26 mouse cellular contexts compared by ENCODE assay signal in genomic region chr1:194320320-194321036, GRCm38 (mm10).
DNase-seq lines count a peak whose midpoint lies in the region; ATAC-seq lines count a peak whose summit lies in the region.
"Had no signal": no experiment of that assay in that cellular context is flagged by ENCODE, and none has a peak within 500 bp of the region (broad histone marks: within the 10 kb centered on the region; RNA-seq: fewer than 3 reads in every experiment).

No protein-coding gene starts in this region.

- no peaks in the 10 kb centered on the region for H3K9me3 ChIP-seq in forebrain, embryonic 14.5 days (replicated peaks; ENCODE audit: control insufficient read depth, low read length)
- no peaks in the 10 kb centered on the region for H3K9me3 ChIP-seq in forebrain, embryonic 15.5 days
- no peaks in the 10 kb centered on the region for H3K9me3 ChIP-seq in hindbrain, embryonic 12.5 days (replicated peaks)
- no peaks in the 10 kb centered on the region for H3K9me3 ChIP-seq in hindbrain, embryonic 14.5 days (ENCODE audit: control insufficient read depth, low read length)
- no peaks in the 10 kb centered on the region for H3K9me3 ChIP-seq in midbrain, embryonic 13.5 days
- no peaks in the 10 kb centered on the region; the same call in 1 of the 2 replicates for H3K9me3 ChIP-seq in midbrain, embryonic 10.5 days (replicated peaks)
- H3K9me3 ChIP-seq: embryonic facial prominence, embryonic 12.5 days; embryonic facial prominence, embryonic 15.5 days; heart, embryonic 12.5 days; heart, embryonic 15.5 days; hindbrain, embryonic 10.5 days had no signal

- H3K4me1 ChIP-seq in forebrain, embryonic 14.5 days (ENCODE audit: control insufficient read depth, insufficient read depth, low read length): no peaks in the 10 kb centered on the region
- H3K4me1 ChIP-seq in forebrain, embryonic 15.5 days: no peaks in the 10 kb centered on the region; the same call in 1 of the 2 replicates
- 0 out of 2 replicates have a peak, but pooled peaks cover 3% of the 10 kb centered on the region for H3K4me1 ChIP-seq in hindbrain, embryonic 12.5 days
- no peaks in the 10 kb centered on the region for H3K4me1 ChIP-seq in hindbrain, embryonic 14.5 days (replicated peaks; ENCODE audit: control insufficient read depth, insufficient read depth, low read length)
- no peaks in the 10 kb centered on the region for H3K4me1 ChIP-seq in midbrain, embryonic 13.5 days (replicated peaks)
- peaks cover 24% of the 10 kb centered on the region for H3K4me1 ChIP-seq in midbrain, embryonic 10.5 days
- H3K4me1 ChIP-seq: embryonic facial prominence, embryonic 12.5 days; embryonic facial prominence, embryonic 15.5 days; heart, embryonic 12.5 days; heart, embryonic 15.5 days had no signal

- no peak overlapping the region for H3K9ac ChIP-seq in forebrain, embryonic 14.5 days (ENCODE audit: low read length)
- no peak overlapping the region for H3K9ac ChIP-seq in forebrain, embryonic 15.5 days (replicated peaks)
- H3K9ac ChIP-seq in hindbrain, embryonic 12.5 days: no peak overlapping the region
- H3K9ac ChIP-seq in hindbrain, embryonic 14.5 days: no peak overlapping the region
- no peak overlapping the region for H3K9ac ChIP-seq in midbrain, embryonic 13.5 days (replicated peaks)
- H3K9ac ChIP-seq: embryonic facial prominence, embryonic 12.5 days; embryonic facial prominence, embryonic 15.5 days; heart, embryonic 12.5 days; heart, embryonic 15.5 days had no signal

- H3K27ac ChIP-seq in forebrain, embryonic 14.5 days (ENCODE audit: low read depth, low read length): no peak overlapping the region
- H3K27ac ChIP-seq in forebrain, embryonic 15.5 days (replicated peaks): no peak overlapping the region
- no peak overlapping the region for H3K27ac ChIP-seq in hindbrain, embryonic 12.5 days
- H3K27ac ChIP-seq in hindbrain, embryonic 14.5 days: no peak overlapping the region
- H3K27ac ChIP-seq in midbrain, embryonic 13.5 days: no peak overlapping the region
- H3K27ac ChIP-seq in midbrain, embryonic 10.5 days (replicated peaks): no peak overlapping the region
- H3K27ac ChIP-seq: embryonic facial prominence, embryonic 12.5 days; embryonic facial prominence, embryonic 15.5 days; heart, embryonic 15.5 days; hindbrain, embryonic 10.5 days; hindbrain, postnatal 0 days had no signal

- no peaks in the 10 kb centered on the region for H3K36me3 ChIP-seq in forebrain, embryonic 14.5 days (ENCODE audit: control insufficient read depth, insufficient read depth, low read length)
- no peaks in the 10 kb centered on the region for H3K36me3 ChIP-seq in forebrain, embryonic 15.5 days
- no peaks in the 10 kb centered on the region for H3K36me3 ChIP-seq in hindbrain, embryonic 12.5 days
- no peaks in the 10 kb centered on the region for H3K36me3 ChIP-seq in hindbrain, embryonic 14.5 days (replicated peaks; ENCODE audit: control insufficient read depth, insufficient read depth)
- H3K36me3 ChIP-seq in midbrain, embryonic 13.5 days: no peaks in the 10 kb centered on the region
- no peaks in the 10 kb centered on the region for H3K36me3 ChIP-seq in midbrain, embryonic 10.5 days
- H3K36me3 ChIP-seq: embryonic facial prominence, embryonic 12.5 days; embryonic facial prominence, embryonic 15.5 days; heart, embryonic 12.5 days; heart, embryonic 15.5 days; hindbrain, embryonic 10.5 days had no signal

- no peak overlapping the region for H3K4me2 ChIP-seq in forebrain, embryonic 14.5 days (ENCODE audit: low read length)
- no peak overlapping the region for H3K4me2 ChIP-seq in forebrain, embryonic 15.5 days (replicated peaks)
- no peak overlapping the region for H3K4me2 ChIP-seq in hindbrain, embryonic 12.5 days (replicated peaks)
- H3K4me2 ChIP-seq in hindbrain, embryonic 14.5 days (replicated peaks): no peak overlapping the region
- no peak overlapping the region for H3K4me2 ChIP-seq in midbrain, embryonic 13.5 days (replicated peaks)
- H3K4me2 ChIP-seq: embryonic facial prominence, embryonic 12.5 days; embryonic facial prominence, embryonic 15.5 days; heart, embryonic 12.5 days; heart, embryonic 15.5 days had no signal

- DNase-seq in forebrain, embryonic 14.5 days (ENCODE audit: low spot score): peak; percentile 23
- no peak for DNase-seq in hindbrain, embryonic 14.5 days (ENCODE audit: low spot score)
- DNase-seq in midbrain, embryonic 10.5 days (ENCODE audit: low spot score): no peak
- DNase-seq in natural killer cell, adult 2 months (ENCODE audit: low spot score in 2 of 2): no peak
- DNase-seq: adrenal gland, postnatal 10 days; adrenal gland, postnatal 36 days; cerebellum, adult 11 months; cerebellum, adult 2 months; cerebellum, adult 9-11 months; cerebellum, postnatal 25 days; gastrocnemius, postnatal 10 days; gastrocnemius, postnatal 36 days; heart, postnatal 10 days; heart, postnatal 36 days had no signal

- peak; percentile 37; the same call in 1 of the 2 replicates for ATAC-seq in forebrain, embryonic 14.5 days
- ATAC-seq in forebrain, embryonic 15.5 days (replicated peaks): no peak
- peak; percentile 66; the same call in 1 of the 2 replicates for ATAC-seq in hindbrain, embryonic 12.5 days (ENCODE audit: low FRiP score)
- no peak for ATAC-seq in hindbrain, embryonic 14.5 days (ENCODE audit: low FRiP score)
- ATAC-seq in midbrain, embryonic 13.5 days: peak; percentile 62; the same call in 1 of the 2 replicates
- ATAC-seq: forebrain, embryonic 16.5 days; hindbrain, postnatal 0 days; inflammation-experienced regulatory T-cells, adult 6 months; Patski had no signal

- H3K27me3 ChIP-seq in forebrain, embryonic 14.5 days (replicated peaks; ENCODE audit: control insufficient read depth, insufficient read depth, low read length): no peaks in the 10 kb centered on the region
- no peaks in the 10 kb centered on the region for H3K27me3 ChIP-seq in forebrain, embryonic 15.5 days
- no peaks in the 10 kb centered on the region for H3K27me3 ChIP-seq in hindbrain, embryonic 12.5 days
- H3K27me3 ChIP-seq in hindbrain, embryonic 14.5 days (ENCODE audit: control insufficient read depth, insufficient read depth, low read length): no peaks in the 10 kb centered on the region
- no peaks in the 10 kb centered on the region for H3K27me3 ChIP-seq in midbrain, embryonic 13.5 days
- H3K27me3 ChIP-seq in midbrain, embryonic 10.5 days (ENCODE audit: low read depth, poor library complexity, severe bottlenecking): no peaks in the 10 kb centered on the region
- H3K27me3 ChIP-seq: embryonic facial prominence, embryonic 12.5 days; embryonic facial prominence, embryonic 15.5 days; heart, embryonic 12.5 days; heart, embryonic 15.5 days had no signal

- WGBS in forebrain, embryonic 14.5 days: 32% methylated on average over 3 of the region's 3 CpGs
- 27% methylated on average over 3 of the region's 3 CpGs for WGBS in forebrain, embryonic 15.5 days
- WGBS in hindbrain, embryonic 12.5 days: 47% methylated on average over 3 of the region's 3 CpGs
- WGBS in hindbrain, embryonic 14.5 days: 36% methylated on average over 3 of the region's 3 CpGs
- 37% methylated on average over 3 of the region's 3 CpGs for WGBS in midbrain, embryonic 13.5 days
- WGBS in midbrain, embryonic 10.5 days: 72% methylated on average over 3 of the region's 3 CpGs

- no peak overlapping the region for H3K4me3 ChIP-seq in forebrain, embryonic 14.5 days (ENCODE audit: low read depth, low read length)
- H3K4me3 ChIP-seq in forebrain, embryonic 15.5 days: no peak overlapping the region
- no peak overlapping the region for H3K4me3 ChIP-seq in hindbrain, embryonic 12.5 days
- H3K4me3 ChIP-seq in hindbrain, embryonic 14.5 days (replicated peaks; ENCODE audit: low read length): no peak overlapping the region
- no peak overlapping the region for H3K4me3 ChIP-seq in midbrain, embryonic 13.5 days (replicated peaks)
- H3K4me3 ChIP-seq in midbrain, embryonic 10.5 days: no peak overlapping the region
- H3K4me3 ChIP-seq: embryonic facial prominence, embryonic 12.5 days; embryonic facial prominence, embryonic 15.5 days; heart, embryonic 12.5 days; heart, embryonic 15.5 days; hindbrain, embryonic 10.5 days had no signal

Comparison
In these comparisons a context has a peak if more than half of its experiments do, and no peak if none do; other contexts are left out.
1. ATAC-seq: peak in forebrain, embryonic 14.5 days (single experiment), hindbrain, embryonic 12.5 days (single experiment) and midbrain, embryonic 13.5 days (single experiment); none in forebrain, embryonic 15.5 days (single experiment) and hindbrain, embryonic 14.5 days (single experiment).